Mouse (Mus musculus): ENCODE measurements around the gene Slc31a2. TPM values are rescaled to one million over a fixed set of nuclear protein-coding genes. Genes with fewer than 3 reads are reported as not detected.

Gene Slc31a2
- polyA plus RNA-seq (2021; fragmentation: Nextera tagmentation), result 4.7 and 6.1 TPM in 2 replicates
- long read RNA-seq, experiment 1, transcript Slc31a2-201 (4 exons, 1,820 nt), result major isoform, 54 of 65 reads
- long read RNA-seq, experiment 1, partial matches to known transcripts, result 4 of 65 reads
- long read RNA-seq, experiment 1, other reads (novel, unspliced or antisense), result 7 of 65 reads
- long read RNA-seq, experiment 2, transcript Slc31a2-201 (4 exons, 1,820 nt), result major isoform, 9 of 13 reads
- long read RNA-seq, experiment 2, partial matches to known transcripts, result 0 of 13 reads
- long read RNA-seq, experiment 2, other reads (novel, unspliced or antisense), result 4 of 13 reads

GRCm38 (mm10) chr4:62262276-62262675 is at the start of gene Slc31a2:
Gene Slc31a2, plus strand, starts transcription at chr4:62262562.

DNA sequence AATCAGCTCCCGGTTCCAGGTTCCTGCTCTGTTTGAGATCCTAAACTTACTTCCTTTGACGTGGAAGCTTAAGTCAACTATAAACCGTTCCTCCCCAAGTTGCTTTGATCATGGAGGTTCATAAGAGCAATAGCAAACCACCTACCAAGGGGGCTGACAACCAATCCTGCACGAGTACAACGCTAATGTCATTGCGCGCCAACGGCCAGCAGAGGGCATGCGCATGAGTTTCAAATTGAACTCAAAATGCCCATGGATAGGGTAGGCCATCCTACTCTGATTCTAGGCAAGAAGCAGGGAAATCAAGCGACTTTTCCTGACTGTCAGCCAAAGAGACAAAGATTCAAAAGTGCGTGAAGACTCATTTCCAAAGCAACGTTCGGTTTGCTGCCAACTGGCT is 31.6 kb upstream of the Slc31a2 start, which contains the start of gene Zfp37:
Zfp37 (minus strand) TSS at position 279 of the 400 bp plus-strand sequence.

Other genes starting within 250 kb of the Slc31a2 start
- not detected in 2 replicates for gene Mup20, start 208.4 kb upstream of the Slc31a2 start, polyA plus RNA-seq (2021; fragmentation: Nextera tagmentation)
- gene Mup3, start 175.2 kb upstream of the Slc31a2 start, polyA plus RNA-seq (2021; fragmentation: Nextera tagmentation), result not detected in 2 replicates
- not detected in 2 replicates for gene Mup21, start 111.7 kb upstream of the Slc31a2 start, polyA plus RNA-seq (2021; fragmentation: Nextera tagmentation)
- 12.5 and 15.3 TPM in 2 replicates for gene Zfp37, start 31.5 kb upstream of the Slc31a2 start, polyA plus RNA-seq (2021; fragmentation: Nextera tagmentation)
- gene Fkbp15, start 98.0 kb downstream of the Slc31a2 start, polyA plus RNA-seq (2021; fragmentation: Nextera tagmentation), result 9.1 and 11.4 TPM in 2 replicates
- 10.3 and 11.3 TPM in 2 replicates for gene Slc31a1, start 98.2 kb downstream of the Slc31a2 start, polyA plus RNA-seq (2021; fragmentation: Nextera tagmentation)
- 49.7 and 58.2 TPM in 2 replicates for gene Cdc26, start 146.1 kb downstream of the Slc31a2 start, polyA plus RNA-seq (2021; fragmentation: Nextera tagmentation)
- 3.4 and 3.8 TPM in 2 replicates for gene Prpf4, start 146.2 kb downstream of the Slc31a2 start, polyA plus RNA-seq (2021; fragmentation: Nextera tagmentation)
- gene Rnf183, start 172.7 kb downstream of the Slc31a2 start, polyA plus RNA-seq (2021; fragmentation: Nextera tagmentation), result not detected in 2 replicates
- 9.1 and 10.6 TPM in 2 replicates for gene Wdr31, start 208.3 kb downstream of the Slc31a2 start, polyA plus RNA-seq (2021; fragmentation: Nextera tagmentation)
- 0.09 and 0.31 TPM in 2 replicates for gene Bspry, start 217.5 kb downstream of the Slc31a2 start, polyA plus RNA-seq (2021; fragmentation: Nextera tagmentation)
- 13.4 and 17.7 TPM in 2 replicates for gene Hdhd3, start 240.9 kb downstream of the Slc31a2 start, polyA plus RNA-seq (2021; fragmentation: Nextera tagmentation)

All from left cerebral cortex, adult 6 months (tissue).